Mouse (Mus musculus) limb, embryonic 13.5 days (tissue): Measurements from ENCODE around the gene Plk1. TPM values are rescaled to one million over a fixed set of nuclear protein-coding genes. Genes with fewer than 3 reads are reported as not detected.
A peak's percentile ranks its signal among the peaks of the same experiment; 100 is the strongest.

Experiments
- ATAC-seq: fragments of 200-750 bp; cut with Nextera tagmentation; 2 replicates; pipeline ENCODE4 v1.8.0; 2017; ENCODE audit warnings: low read depth, moderate number of reproducible peaks, moderate TSS enrichment; ENCODE audit not compliant: low FRiP score
- H3K27ac ChIP-seq: fragments of 300-500 bp; sonication (generic); 2 replicates; pipeline ENCODE4 v1.5.1; 2015; ENCODE audit warnings: inconsistent platforms, mild to moderate bottlenecking, moderate library complexity
- H3K27me3 ChIP-seq: fragments of 300-500 bp; sonication (generic); 2 replicates; pipeline ENCODE4 v1.6.1; 2015; ENCODE audit warnings: mild to moderate bottlenecking, inconsistent platforms
- H3K36me3 ChIP-seq: fragments of 300-500 bp; sonication (generic); 2 replicates; pipeline ENCODE4 v1.6.1; 2015; ENCODE audit warnings: inconsistent platforms, mild to moderate bottlenecking, moderate library complexity
- H3K4me1 ChIP-seq: fragments of 300-500 bp; sonication (generic); 2 replicates; pipeline ENCODE4 v1.6.1; 2015; ENCODE audit warnings: inconsistent platforms
- H3K4me2 ChIP-seq: fragments of 300-500 bp; sonication (generic); replicated peaks from 2 replicates; pipeline ENCODE4 v1.6.1; 2015; ENCODE audit warnings: inconsistent platforms, mild to moderate bottlenecking, moderate library complexity
- H3K4me3 ChIP-seq: fragments of 300-500 bp; sonication (generic); 2 replicates; pipeline ENCODE4 v1.5.1; 2015; ENCODE audit warnings: moderate library complexity, mild to moderate bottlenecking, inconsistent platforms
- H3K9ac ChIP-seq: fragments of 300-500 bp; sonication (generic); 2 replicates; pipeline ENCODE4 v1.6.1; 2015; ENCODE audit warnings: mild to moderate bottlenecking, inconsistent platforms
- H3K9me3 ChIP-seq: fragments of 300-500 bp; sonication (generic); 2 replicates; pipeline ENCODE4 v1.6.1; 2016; ENCODE audit warnings: inconsistent platforms
- WGBS: fragments of 180-500 bp; shearing (Covaris S2); methylation state at CpG from one replicate; pipeline ENCODE4 v1.1.7; 2015; 5-methylcytosine and 5-hydroxymethylcytosine counted together
- polyA plus RNA-seq: library from polyadenylated mRNA; unstranded; fragments of >200 nt; fragmentation: Nextera tagmentation; extraction: Ambion mirVana; gene quantifications from 2 replicates; pipeline ENCODE4 v1.2.1, GENCODE M21; 2015

Plk1 gene
- polyA plus RNA-seq: 113 and 120 TPM in 2 replicates

DNA sequence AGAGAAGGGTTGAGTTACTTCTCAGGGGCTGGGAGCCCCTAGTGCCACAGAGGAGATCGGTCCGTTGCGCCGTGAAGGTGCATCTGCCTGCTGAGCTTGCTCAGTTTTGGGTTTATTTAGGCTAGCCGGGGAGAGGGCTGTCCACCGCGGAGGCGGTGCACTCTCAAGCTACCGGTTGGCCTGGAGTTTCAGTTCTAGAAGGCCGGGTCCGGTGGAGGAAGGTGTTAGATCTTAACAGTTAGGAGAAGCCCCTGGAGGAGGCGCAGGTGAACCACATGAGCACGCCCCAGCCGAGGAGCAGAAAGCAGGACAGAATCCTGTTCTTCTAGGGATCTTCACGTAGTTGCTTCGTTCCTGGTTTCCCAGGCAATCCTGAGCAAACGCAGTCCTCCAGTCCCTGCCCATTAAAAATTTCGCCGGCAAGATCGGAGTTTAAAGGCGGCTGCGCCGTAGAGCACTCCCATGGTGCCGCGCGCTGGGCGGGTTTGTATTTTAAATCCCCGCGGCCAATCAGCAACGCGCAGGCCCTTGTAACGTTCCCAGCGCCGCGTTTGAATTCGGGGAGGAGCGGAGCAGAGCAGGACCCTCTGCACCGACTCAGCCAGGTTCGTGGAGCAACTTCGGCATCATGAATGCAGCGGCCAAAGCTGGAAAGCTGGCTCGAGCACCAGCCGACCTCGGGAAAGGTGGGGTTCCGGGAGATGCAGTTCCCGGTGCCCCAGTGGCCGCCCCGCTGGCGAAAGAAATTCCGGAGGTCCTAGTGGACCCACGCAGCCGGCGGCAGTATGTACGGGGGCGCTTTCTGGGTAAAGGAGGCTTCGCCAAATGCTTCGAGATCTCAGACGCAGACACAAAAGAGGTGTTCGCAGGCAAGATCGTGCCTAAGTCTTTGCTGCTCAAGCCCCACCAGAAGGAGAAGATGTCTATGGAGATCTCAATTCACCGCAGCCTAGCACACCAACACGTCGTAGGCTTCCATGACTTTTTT, at the start of gene Plk1:
Gene Plk1, plus strand, starts transcription at position 525 of the 988 bp plus-strand sequence.
- Histone ChIP-seq H3K4me3 (peak within 1 kb of the TSS; percentile 72), H3K27ac (peak within 1 kb of the TSS; percentile 85), H3K36me3 (peaks cover 30% of the 10 kb centered on the region), H3K9me3 (no peaks in the 10 kb centered on the region), H3K4me2 (peak within 1 kb of the TSS; percentile 92), H3K9ac (peak within 1 kb of the TSS; percentile 77), H3K27me3 (no peaks in the 10 kb centered on the region), H3K4me1 (peaks cover 46% of the 10 kb centered on the region)
- peak; percentile 94 for ATAC-seq
- WGBS: 0% methylated on average over 63 of the region's 63 CpGs

- no peak for ATAC-seq
- Histone ChIP-seq H3K4me1 (no peaks in the 10 kb centered on the region), H3K27ac (no peak overlapping the region), H3K9ac (no peak overlapping the region), H3K9me3 (no peaks in the 10 kb centered on the region), H3K27me3 (no peaks in the 10 kb centered on the region), H3K4me2 (no peak overlapping the region), H3K4me3 (no peak overlapping the region), H3K36me3 (peaks cover 68% of the 10 kb centered on the region)
- 83% methylated on average over 4 of the region's 4 CpGs for WGBS
Observed at GRCm38 (mm10) chr7:122123518-122123917, 35.7 kb upstream of the Plk1 start.

DNA sequence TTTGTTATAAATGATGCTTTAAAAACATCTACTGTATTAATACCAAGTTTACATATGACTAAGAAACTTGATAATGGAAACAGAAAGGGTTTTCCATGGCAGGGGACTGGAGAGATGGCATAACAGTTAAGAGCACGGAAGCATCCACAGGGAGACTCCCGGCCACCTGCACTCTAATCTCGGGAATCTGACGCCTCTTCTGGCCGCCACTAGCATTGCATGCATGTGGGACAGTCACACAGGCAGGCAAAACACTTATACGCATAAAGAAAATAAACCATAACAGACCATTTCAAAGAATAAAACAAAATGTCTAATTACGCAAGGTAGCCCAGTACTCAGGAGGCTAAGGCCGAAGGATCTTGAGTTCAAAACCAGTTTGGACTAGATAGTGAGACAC, 33.6 kb upstream of the Plk1 start:
- WGBS: 77% methylated on average over 8 of the region's 8 CpGs
- H3K4me1 ChIP-seq: no peaks in the 10 kb centered on the region
- H3K36me3 ChIP-seq: peaks cover 56% of the 10 kb centered on the region
- no peaks in the 10 kb centered on the region for H3K9me3 ChIP-seq
- no peak overlapping the region for H3K4me3 ChIP-seq
- no peak for ATAC-seq
- H3K27ac ChIP-seq: no peak overlapping the region
- H3K9ac ChIP-seq: no peak overlapping the region
- no peak overlapping the region for H3K4me2 ChIP-seq
- H3K27me3 ChIP-seq: no peaks in the 10 kb centered on the region

GRCm38 (mm10) chr7:122126946-122127345, 32.3 kb upstream of the Plk1 start:
- Histone ChIP-seq H3K9ac (no peak overlapping the region), H3K4me1 (0 out of 2 replicates have a peak, but pooled peaks cover 4% of the 10 kb centered on the region), H3K27me3 (no peaks in the 10 kb centered on the region), H3K27ac (no peak overlapping the region), H3K9me3 (no peaks in the 10 kb centered on the region), H3K4me2 (no peak overlapping the region), H3K4me3 (no peak overlapping the region), H3K36me3 (peaks cover 45% of the 10 kb centered on the region)
- no peak for ATAC-seq
- WGBS: 92% methylated on average over 11 of the region's 11 CpGs

DNA sequence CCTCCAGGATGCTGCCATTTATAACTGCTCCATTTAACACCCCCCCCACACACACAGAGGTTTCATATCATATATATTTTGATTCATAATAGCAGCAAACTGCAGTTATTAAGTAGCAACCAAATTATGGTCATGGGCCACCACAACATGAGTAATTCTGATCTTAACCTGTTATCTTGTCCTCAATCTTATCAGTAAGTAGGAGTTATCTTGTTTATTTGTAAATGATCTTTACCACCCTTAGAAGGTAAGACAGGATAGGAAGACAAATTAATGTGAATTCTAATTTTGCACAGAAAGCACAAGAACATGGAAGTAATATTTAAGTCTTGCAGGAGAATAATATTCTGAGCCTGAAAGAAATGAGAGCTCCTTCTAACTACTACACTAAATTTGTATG, 27.4 kb upstream of the Plk1 start:
- Histone ChIP-seq H3K4me3 (peak overlapping the region; percentile 90), H3K4me2 (peak overlapping the region; percentile 70), H3K4me1 (peaks cover 14% of the 10 kb centered on the region), H3K36me3 (peaks cover 38% of the 10 kb centered on the region), H3K27me3 (no peaks in the 10 kb centered on the region), H3K9ac (peak overlapping the region; percentile 89; the same call in 1 of the 2 replicates), H3K27ac (no peak overlapping the region), H3K9me3 (no peaks in the 10 kb centered on the region)
- ATAC-seq: no peak

- Histone ChIP-seq H3K9me3 (no peaks in the 10 kb centered on the region), H3K4me1 (peaks cover 14% of the 10 kb centered on the region), H3K4me3 (peak within 1 kb of the TSS; percentile 90), H3K9ac (peak within 1 kb of the TSS; percentile 89), H3K36me3 (peaks cover 37% of the 10 kb centered on the region), H3K4me2 (peak within 1 kb of the TSS; percentile 70), H3K27me3 (no peaks in the 10 kb centered on the region), H3K27ac (peak within 1 kb of the TSS; percentile 73; the same call in 1 of the 2 replicates)
- ATAC-seq: peak; percentile 97
- whole genome bisulfite sequencing: under 1% methylated on average over 54 of the region's 54 CpGs
Observed at GRCm38 (mm10) chr7:122132497-122133337, 26.5 kb upstream of the Plk1 start, which contains the start of the genes Palb2 and Dctn5. Palb2 (minus strand) TSS chr7:122132985. Dctn5 (plus strand) TSS chr7:122133041.

GRCm38 (mm10) chr7:122133338-122133625, 26.0 kb upstream of the Plk1 start:
- Histone ChIP-seq H3K4me3 (peak overlapping the region; percentile 90), H3K4me1 (peaks cover 14% of the 10 kb centered on the region), H3K9me3 (no peaks in the 10 kb centered on the region), H3K36me3 (peaks cover 37% of the 10 kb centered on the region), H3K27me3 (no peaks in the 10 kb centered on the region), H3K4me2 (peak overlapping the region; percentile 70), H3K9ac (peak overlapping the region; percentile 89), H3K27ac (peak overlapping the region; percentile 73; the same call in 1 of the 2 replicates)
- no peak for ATAC-seq
- WGBS: 20% methylated on average over 8 of the region's 8 CpGs

- no peak overlapping the region for H3K27ac ChIP-seq
- no peaks in the 10 kb centered on the region for H3K9me3 ChIP-seq
- peaks cover 53% of the 10 kb centered on the region for H3K36me3 ChIP-seq
- WGBS: 73% methylated on average over 10 of the region's 10 CpGs
- H3K9ac ChIP-seq: no peak overlapping the region
- no peak overlapping the region for H3K4me3 ChIP-seq
- H3K4me1 ChIP-seq: peaks cover 14% of the 10 kb centered on the region
- no peak overlapping the region for H3K4me2 ChIP-seq
- no peaks in the 10 kb centered on the region for H3K27me3 ChIP-seq
- ATAC-seq: no peak
Observed at GRCm38 (mm10) chr7:122135070-122135469, 24.2 kb upstream of the Plk1 start.

GRCm38 (mm10) chr7:122137071-122137470, 22.2 kb upstream of the Plk1 start:
- ATAC-seq: no peak

DNA sequence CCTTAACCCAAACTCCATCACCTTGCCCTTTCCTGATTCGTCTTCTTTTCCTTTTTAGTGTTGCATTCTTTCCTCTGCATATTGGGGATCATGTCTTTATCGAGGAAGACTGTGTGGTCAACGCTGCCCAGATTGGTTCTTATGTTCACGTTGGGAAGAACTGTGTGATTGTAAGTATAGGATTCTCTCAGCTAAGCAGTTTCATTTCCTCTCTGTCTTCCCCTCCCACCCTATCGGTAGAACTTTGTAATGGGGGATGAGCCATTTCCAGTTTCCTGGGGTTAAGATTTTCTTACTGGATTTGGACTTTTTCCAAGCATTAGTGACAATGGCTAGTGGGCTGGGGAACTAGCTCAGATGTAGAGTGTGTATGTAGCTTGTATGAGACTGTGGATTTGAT, 21.0 kb upstream of the Plk1 start:
- peaks cover 7% of the 10 kb centered on the region for H3K4me1 ChIP-seq
- no peaks in the 10 kb centered on the region for H3K27me3 ChIP-seq
- H3K9ac ChIP-seq: no peak overlapping the region
- no peak for ATAC-seq
- H3K9me3 ChIP-seq: no peaks in the 10 kb centered on the region
- no peak overlapping the region for H3K4me3 ChIP-seq
- H3K36me3 ChIP-seq: peaks cover 82% of the 10 kb centered on the region
- no peak overlapping the region for H3K27ac ChIP-seq
- WGBS: 94% methylated on average over 5 of the region's 5 CpGs
- no peak overlapping the region for H3K4me2 ChIP-seq

More at GRCm38 (mm10) chr7:122137071-122137470, 22.2 kb upstream of the Plk1 start:
- Histone ChIP-seq H3K4me1 (peaks cover 9% of the 10 kb centered on the region), H3K4me3 (no peak overlapping the region), H3K9me3 (no peaks in the 10 kb centered on the region), H3K4me2 (no peak overlapping the region), H3K9ac (no peak overlapping the region), H3K27me3 (no peaks in the 10 kb centered on the region), H3K36me3 (peaks cover 73% of the 10 kb centered on the region), H3K27ac (no peak overlapping the region)

GRCm38 (mm10) chr7:122140991-122141390, 18.2 kb upstream of the Plk1 start:
- Histone ChIP-seq H3K27me3 (no peaks in the 10 kb centered on the region), H3K9ac (no peak overlapping the region), H3K9me3 (no peaks in the 10 kb centered on the region), H3K27ac (no peak overlapping the region), H3K4me3 (no peak overlapping the region), H3K36me3 (peaks cover 93% of the 10 kb centered on the region), H3K4me1 (no peaks in the 10 kb centered on the region), H3K4me2 (no peak overlapping the region)
- ATAC-seq: no peak

DNA sequence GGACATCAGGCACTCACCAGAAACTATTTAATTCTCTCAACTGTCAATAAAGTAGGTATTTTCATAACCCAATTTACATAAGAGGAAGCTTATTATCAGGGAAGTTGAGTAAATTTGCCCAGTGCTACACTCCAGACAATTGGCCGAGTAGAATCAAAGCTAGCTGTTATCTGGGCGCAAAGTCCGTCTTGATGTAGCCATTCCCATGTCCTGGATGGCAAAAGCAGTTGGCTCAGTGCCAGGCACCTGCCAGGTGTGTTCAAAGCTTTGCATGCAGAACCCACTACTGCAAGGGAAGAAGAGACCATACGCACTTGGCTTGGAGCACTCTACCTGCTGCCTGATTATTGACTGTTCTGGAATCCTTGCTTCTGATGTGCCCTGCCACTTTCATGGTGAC, 6.8 kb upstream of the Plk1 start:
- Histone ChIP-seq H3K9me3 (no peaks in the 10 kb centered on the region), H3K9ac (no peak overlapping the region), H3K27me3 (no peaks in the 10 kb centered on the region), H3K4me3 (no peak overlapping the region), H3K4me2 (no peak overlapping the region), H3K27ac (no peak overlapping the region), H3K4me1 (peaks cover 4% of the 10 kb centered on the region; the same call in 1 of the 2 replicates), H3K36me3 (peaks cover 34% of the 10 kb centered on the region)
- 88% methylated on average over 4 of the region's 4 CpGs for WGBS
- ATAC-seq: no peak
